Mouse (Mus musculus): ENCODE data around the gene Opcml. TPM values are rescaled to one million over a fixed set of nuclear protein-coding genes. Genes with fewer than 3 reads are reported as not detected.

Gene Opcml
- polyA plus RNA-seq, 1 experiment from 2014 or later: 3.4 TPM

GRCm38 (mm10) chr9:27889636-27890035 lies 99.1 kb downstream of the Opcml start:
- no peak overlapping the region for H3K4me2 ChIP-seq (replicated peaks)
- no peaks in the 10 kb centered on the region for H3K4me1 ChIP-seq (replicated peaks)
- 82% methylated on average over 5 of the region's 5 CpGs for WGBS
- no peak overlapping the region for H3K4me3 ChIP-seq (replicated peaks)
- no peak overlapping the region for H3K27ac ChIP-seq
- H3K9me3 ChIP-seq: no peaks in the 10 kb centered on the region
- ATAC-seq: no peak
- H3K36me3 ChIP-seq: no peaks in the 10 kb centered on the region
- no peak overlapping the region for H3K9ac ChIP-seq
- H3K27me3 ChIP-seq (replicated peaks): no peaks in the 10 kb centered on the region

GRCm38 (mm10) chr9:27917250-27917649 lies 126.7 kb downstream of the Opcml start:
- H3K4me2 ChIP-seq (replicated peaks): no peak overlapping the region
- no peak overlapping the region for H3K4me3 ChIP-seq (replicated peaks)
- no peak for ATAC-seq
- H3K27me3 ChIP-seq (replicated peaks): no peaks in the 10 kb centered on the region
- H3K9me3 ChIP-seq: no peaks in the 10 kb centered on the region
- H3K9ac ChIP-seq: no peak overlapping the region
- H3K4me1 ChIP-seq (replicated peaks): no peaks in the 10 kb centered on the region
- H3K27ac ChIP-seq: no peak overlapping the region
- no peaks in the 10 kb centered on the region for H3K36me3 ChIP-seq
- WGBS: 61% methylated on average over 3 of the region's 3 CpGs

DNA sequence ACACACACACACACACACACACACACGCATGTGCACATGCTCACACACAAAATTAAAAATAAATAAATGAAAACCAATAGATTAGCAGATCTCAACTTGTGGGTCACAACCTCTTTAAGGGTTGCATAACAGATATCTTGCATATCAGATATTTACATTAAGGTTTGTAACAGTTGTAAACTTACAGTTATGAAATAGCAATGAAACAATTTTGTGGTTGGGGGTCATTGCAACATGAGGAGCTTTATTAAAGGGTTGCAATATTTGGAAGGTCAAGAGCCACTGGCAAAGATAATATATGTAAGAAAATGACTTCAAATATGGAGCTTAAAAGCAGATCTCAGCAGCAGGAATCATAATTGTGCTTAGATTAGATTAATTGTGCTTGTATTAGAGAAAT lies 132.9 kb downstream of the Opcml start:
- 68% methylated on average over 1 of the region's 1 CpGs for WGBS
- Histone ChIP-seq H3K9ac (no peak overlapping the region), H3K4me2 (replicated peaks) (no peak overlapping the region), H3K9me3 (no peaks in the 10 kb centered on the region), H3K27me3 (replicated peaks) (no peaks in the 10 kb centered on the region), H3K4me3 (replicated peaks) (no peak overlapping the region), H3K4me1 (replicated peaks) (no peaks in the 10 kb centered on the region), H3K36me3 (no peaks in the 10 kb centered on the region), H3K27ac (no peak overlapping the region)
- no peak for ATAC-seq

GRCm38 (mm10) chr9:27923945-27924825 lies 133.6 kb downstream of the Opcml start:
- Histone ChIP-seq H3K27ac (no peak overlapping the region), H3K27me3 (replicated peaks) (no peaks in the 10 kb centered on the region), H3K9ac (no peak overlapping the region), H3K36me3 (no peaks in the 10 kb centered on the region), H3K4me3 (replicated peaks) (no peak overlapping the region), H3K4me2 (replicated peaks) (no peak overlapping the region), H3K9me3 (no peaks in the 10 kb centered on the region), H3K4me1 (replicated peaks) (no peaks in the 10 kb centered on the region)
- 56% methylated on average over 4 of the region's 4 CpGs for WGBS
- no peak for ATAC-seq

GRCm38 (mm10) chr9:27925650-27926049 lies 135.1 kb downstream of the Opcml start:
- H3K27me3 ChIP-seq (replicated peaks): no peaks in the 10 kb centered on the region
- ATAC-seq: no peak
- WGBS: 75% methylated on average over 2 of the region's 2 CpGs
- no peaks in the 10 kb centered on the region for H3K36me3 ChIP-seq
- H3K4me1 ChIP-seq (replicated peaks): no peaks in the 10 kb centered on the region
- no peak overlapping the region for H3K27ac ChIP-seq
- H3K4me3 ChIP-seq (replicated peaks): no peak overlapping the region
- no peaks in the 10 kb centered on the region for H3K9me3 ChIP-seq
- H3K4me2 ChIP-seq (replicated peaks): no peak overlapping the region
- no peak overlapping the region for H3K9ac ChIP-seq

- Histone ChIP-seq H3K27ac (no peak overlapping the region), H3K4me2 (replicated peaks) (no peak overlapping the region), H3K4me1 (replicated peaks) (no peaks in the 10 kb centered on the region), H3K36me3 (no peaks in the 10 kb centered on the region), H3K9me3 (no peaks in the 10 kb centered on the region), H3K4me3 (replicated peaks) (no peak overlapping the region), H3K9ac (no peak overlapping the region), H3K27me3 (replicated peaks) (no peaks in the 10 kb centered on the region)
- ATAC-seq: no peak
These were observed 146.7 kb downstream of the Opcml start for GRCm38 (mm10) chr9:27937253-27937652.

DNA sequence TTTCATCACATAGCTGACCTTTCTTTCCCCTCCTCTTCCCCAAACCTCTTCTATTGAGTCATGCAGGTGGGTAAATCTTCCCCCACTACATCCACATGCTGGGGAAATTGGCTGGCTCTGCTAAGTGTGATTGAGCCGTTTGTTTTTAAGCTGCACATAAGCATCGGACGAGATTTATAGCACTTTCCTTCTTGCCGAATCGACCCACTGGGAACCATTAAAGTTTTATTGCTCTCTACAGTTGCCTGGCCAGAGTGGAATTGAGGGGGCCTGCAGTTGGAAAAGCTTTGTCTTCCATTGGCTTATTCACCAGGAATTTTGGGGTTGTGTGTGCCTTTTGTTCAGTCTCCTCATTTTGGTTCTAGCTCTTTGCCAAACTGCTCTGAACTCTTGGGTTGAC lies 147.1 kb downstream of the Opcml start:
- no peaks in the 10 kb centered on the region for H3K9me3 ChIP-seq
- no peaks in the 10 kb centered on the region for H3K36me3 ChIP-seq
- no peaks in the 10 kb centered on the region for H3K4me1 ChIP-seq (replicated peaks)
- no peak overlapping the region for H3K9ac ChIP-seq
- no peak overlapping the region for H3K4me3 ChIP-seq (replicated peaks)
- H3K27ac ChIP-seq: no peak overlapping the region
- H3K4me2 ChIP-seq (replicated peaks): no peak overlapping the region
- 42% methylated on average over 5 of the region's 5 CpGs for WGBS
- no peak for ATAC-seq
- no peaks in the 10 kb centered on the region for H3K27me3 ChIP-seq (replicated peaks)

- H3K4me3 ChIP-seq (replicated peaks): no peak overlapping the region
- no peaks in the 10 kb centered on the region for H3K4me1 ChIP-seq (replicated peaks)
- H3K9me3 ChIP-seq: no peaks in the 10 kb centered on the region
- WGBS: 55% methylated on average over 11 of the region's 11 CpGs
- H3K4me2 ChIP-seq (replicated peaks): no peak overlapping the region
- no peaks in the 10 kb centered on the region for H3K36me3 ChIP-seq
- no peak overlapping the region for H3K9ac ChIP-seq
- H3K27ac ChIP-seq: no peak overlapping the region
- ATAC-seq: no peak
- no peaks in the 10 kb centered on the region for H3K27me3 ChIP-seq (replicated peaks)
These were observed 154.9 kb downstream of the Opcml start for GRCm38 (mm10) chr9:27945323-27946010.

DNA sequence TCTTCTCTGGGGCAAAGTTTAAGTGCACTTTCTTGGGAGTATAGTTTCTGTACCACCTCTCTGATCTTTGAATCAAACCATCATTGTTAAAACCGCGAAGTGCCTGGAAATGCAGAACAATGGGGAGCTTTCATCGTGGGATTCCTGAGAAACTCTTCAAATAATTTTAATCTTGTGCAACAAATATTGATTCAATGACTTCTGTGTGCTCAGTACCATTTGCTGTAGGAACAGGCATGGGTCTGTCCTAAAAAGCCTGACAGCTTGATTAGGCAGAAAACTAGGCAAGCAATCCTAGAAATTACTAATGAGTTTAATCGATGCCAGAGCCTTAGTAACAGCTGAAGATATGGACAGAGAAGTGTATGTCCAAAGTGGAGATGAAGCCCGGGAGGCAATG lies 160.5 kb downstream of the Opcml start:
- no peak for ATAC-seq
- Histone ChIP-seq H3K36me3 (no peaks in the 10 kb centered on the region), H3K27me3 (replicated peaks) (no peaks in the 10 kb centered on the region), H3K27ac (no peak overlapping the region), H3K4me1 (replicated peaks) (no peaks in the 10 kb centered on the region), H3K4me2 (replicated peaks) (no peak overlapping the region), H3K9ac (no peak overlapping the region), H3K4me3 (replicated peaks) (no peak overlapping the region), H3K9me3 (no peaks in the 10 kb centered on the region)
- WGBS: 58% methylated on average over 5 of the region's 5 CpGs

DNA sequence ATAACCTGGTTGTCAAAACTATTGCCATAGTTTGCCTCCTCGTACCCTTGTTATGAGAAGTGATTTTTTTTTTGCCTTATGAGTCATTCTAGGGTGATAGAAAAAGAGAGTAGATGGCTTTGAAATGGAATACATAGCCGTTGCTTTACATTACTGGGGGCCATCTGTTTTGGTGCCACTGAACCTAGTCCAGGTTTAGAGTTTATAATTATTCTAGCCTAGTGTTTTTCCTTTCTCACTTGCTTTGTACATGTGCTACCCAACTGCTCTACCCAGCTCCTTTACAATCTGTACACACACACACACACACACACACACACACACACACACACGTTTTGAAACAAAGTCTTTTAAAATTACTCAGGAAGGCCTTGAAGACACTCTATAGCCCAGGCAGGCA lies 171.1 kb downstream of the Opcml start:
- H3K27ac ChIP-seq: no peak overlapping the region
- H3K27me3 ChIP-seq (replicated peaks): no peaks in the 10 kb centered on the region
- H3K9ac ChIP-seq: no peak overlapping the region
- H3K36me3 ChIP-seq: no peaks in the 10 kb centered on the region
- no peak for ATAC-seq
- WGBS: 76% methylated on average over 3 of the region's 3 CpGs
- no peak overlapping the region for H3K4me3 ChIP-seq (replicated peaks)
- no peaks in the 10 kb centered on the region for H3K4me1 ChIP-seq (replicated peaks)
- H3K4me2 ChIP-seq (replicated peaks): no peak overlapping the region
- H3K9me3 ChIP-seq: no peaks in the 10 kb centered on the region

GRCm38 (mm10) chr9:27963385-27963784 lies 172.8 kb downstream of the Opcml start:
- H3K4me3 ChIP-seq (replicated peaks): no peak overlapping the region
- H3K36me3 ChIP-seq: no peaks in the 10 kb centered on the region
- no peak overlapping the region for H3K27ac ChIP-seq
- no peak for ATAC-seq
- WGBS: 47% methylated on average over 2 of the region's 2 CpGs
- no peaks in the 10 kb centered on the region for H3K27me3 ChIP-seq (replicated peaks)
- H3K9ac ChIP-seq: no peak overlapping the region
- H3K4me1 ChIP-seq (replicated peaks): no peaks in the 10 kb centered on the region
- H3K4me2 ChIP-seq (replicated peaks): no peak overlapping the region
- H3K9me3 ChIP-seq: no peaks in the 10 kb centered on the region

DNA sequence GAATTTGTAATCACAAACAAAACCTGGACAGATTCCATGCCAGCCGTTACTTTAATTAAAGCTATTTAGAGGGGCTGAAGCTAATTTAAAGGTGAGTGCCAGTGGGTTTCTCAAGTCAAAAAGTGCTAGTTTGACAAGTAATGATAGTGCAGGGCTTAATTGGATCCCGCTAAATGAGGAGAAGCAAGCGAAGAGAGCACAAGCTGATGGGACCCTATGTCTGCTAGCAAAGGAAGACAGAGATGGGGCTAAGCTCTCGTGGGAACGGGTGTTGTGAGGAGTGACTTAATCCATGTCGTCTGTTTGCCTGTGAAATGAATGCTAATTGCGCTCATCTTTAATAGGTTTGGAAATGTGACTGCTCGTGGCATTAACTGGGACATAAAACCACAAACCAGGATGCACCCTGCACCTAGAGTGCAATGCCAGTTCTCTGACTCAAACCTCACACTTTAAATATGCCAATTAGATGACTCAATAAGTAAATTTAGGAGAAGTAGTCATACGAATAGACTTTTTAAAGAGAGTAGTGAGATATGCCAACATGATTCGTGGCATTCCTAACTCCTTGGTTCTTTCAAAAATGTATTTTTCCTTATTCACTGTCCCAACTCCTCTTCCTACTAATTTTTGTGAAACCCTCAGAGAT lies 174.5 kb downstream of the Opcml start:
- no peaks in the 10 kb centered on the region for H3K27me3 ChIP-seq (replicated peaks)
- no peak overlapping the region for H3K4me3 ChIP-seq (replicated peaks)
- no peak overlapping the region for H3K27ac ChIP-seq
- no peaks in the 10 kb centered on the region for H3K36me3 ChIP-seq
- no peaks in the 10 kb centered on the region for H3K4me1 ChIP-seq (replicated peaks)
- no peak for ATAC-seq
- no peak overlapping the region for H3K9ac ChIP-seq
- H3K9me3 ChIP-seq: no peaks in the 10 kb centered on the region
- whole genome bisulfite sequencing: 84% methylated on average over 10 of the region's 10 CpGs
- H3K4me2 ChIP-seq (replicated peaks): no peak overlapping the region
